Mouse (Mus musculus) cortical plate, adult 2 months (tissue): ENCODE measurements around the gene Mat2a. TPM values are rescaled to one million over a fixed set of nuclear protein-coding genes. Genes with fewer than 3 reads are reported as not detected.

ENCODE experiments used
- H3K27ac ChIP-seq: fragments of 200-500 bp; 2 replicates; pipeline ENCODE4 v1.5.1; 2012; ENCODE audit warnings: low read length, control low read depth, inconsistent platforms; ENCODE audit not compliant: insufficient read depth
- H3K4me1 ChIP-seq: fragments of 200-500 bp; 2 replicates; pipeline ENCODE4 v1.6.1; 2011; ENCODE audit warnings: low read length; ENCODE audit not compliant: control insufficient read depth, insufficient read depth
- H3K4me3 ChIP-seq: fragments of 200-500 bp; 2 replicates; pipeline ENCODE4 v1.5.1; 2011; ENCODE audit warnings: mild to moderate bottlenecking, low read length, control low read depth; ENCODE audit not compliant: insufficient read depth
- CTCF ChIP-seq: fragments of 200-500 bp; IDR thresholded peaks from 2 replicates; pipeline ENCODE4 v1.5.1; 2011; ENCODE audit warnings: mild to moderate bottlenecking, control low read depth, low read length; ENCODE audit not compliant: insufficient read depth; ENCODE audit errors: extremely low read depth
- POLR2A ChIP-seq: fragments of 200-500 bp; IDR thresholded peaks from 2 replicates; pipeline ENCODE4 v1.6.1; 2011; ENCODE audit warnings: mild to moderate bottlenecking, low read length, control low read depth; ENCODE audit not compliant: insufficient read depth; ENCODE audit errors: extremely low read depth
- polyA plus RNA-seq: library from polyadenylated mRNA; depleted of rRNA; stranded (reverse); fragments of >200 nt; gene quantifications from 2 replicates; pipeline ENCODE4 v1.2.3, GENCODE M21; 2012; rRNA removed

The Mat2a gene
- polyA plus RNA-seq, 1 experiment = 180 TPM

DNA sequence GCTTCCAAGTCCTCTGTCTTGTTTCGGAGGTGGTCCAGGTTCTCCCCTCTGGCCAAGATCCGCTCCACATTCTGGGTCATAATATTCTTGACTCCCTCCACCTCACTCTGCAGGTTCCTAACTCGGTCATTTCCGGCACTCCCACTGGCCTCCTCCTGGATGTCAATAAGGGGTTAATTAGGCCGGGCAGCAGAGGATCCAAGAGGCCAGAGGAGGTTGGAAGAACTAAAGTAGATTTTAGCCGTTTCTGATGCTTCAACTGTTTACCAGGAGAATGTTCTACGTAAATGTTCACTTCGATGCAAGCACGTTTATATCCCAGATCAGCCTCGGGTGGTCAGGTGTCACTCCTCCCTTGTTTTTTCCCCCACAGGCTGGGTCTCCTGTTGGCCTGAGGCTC, 51.1 kb downstream of the Mat2a start:
- Histone ChIP-seq H3K4me1 (no peaks in the 10 kb centered on the region), H3K4me3 (no peak overlapping the region), H3K27ac (no peak overlapping the region)
- TF ChIP-seq CTCF = no peak
- TF ChIP-seq POLR2A = no peak

DNA sequence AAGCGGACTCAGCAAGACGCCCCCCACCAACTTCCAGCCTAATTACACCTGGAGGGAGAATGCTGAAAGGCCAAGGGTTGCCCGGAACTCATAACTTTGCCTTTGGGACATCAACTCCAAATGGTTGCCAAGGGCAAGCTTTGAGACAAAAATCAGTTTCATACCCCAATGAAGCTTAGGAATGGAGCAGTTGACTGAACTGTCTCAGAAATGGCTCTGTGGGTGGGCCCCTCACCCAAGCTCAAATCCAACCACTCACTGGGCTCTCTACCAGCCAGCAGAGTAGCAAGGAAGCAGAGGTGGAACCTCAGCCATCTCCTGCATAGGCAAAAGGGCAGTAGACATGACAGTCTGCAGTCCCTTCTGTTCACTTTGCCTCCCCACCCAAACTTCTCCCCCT, 51.5 kb downstream of the Mat2a start:
- no peak for TF ChIP-seq POLR2A
- no peak for TF ChIP-seq CTCF
- Histone ChIP-seq H3K4me1 (no peaks in the 10 kb centered on the region), H3K4me3 (no peak overlapping the region), H3K27ac (no peak overlapping the region)

DNA sequence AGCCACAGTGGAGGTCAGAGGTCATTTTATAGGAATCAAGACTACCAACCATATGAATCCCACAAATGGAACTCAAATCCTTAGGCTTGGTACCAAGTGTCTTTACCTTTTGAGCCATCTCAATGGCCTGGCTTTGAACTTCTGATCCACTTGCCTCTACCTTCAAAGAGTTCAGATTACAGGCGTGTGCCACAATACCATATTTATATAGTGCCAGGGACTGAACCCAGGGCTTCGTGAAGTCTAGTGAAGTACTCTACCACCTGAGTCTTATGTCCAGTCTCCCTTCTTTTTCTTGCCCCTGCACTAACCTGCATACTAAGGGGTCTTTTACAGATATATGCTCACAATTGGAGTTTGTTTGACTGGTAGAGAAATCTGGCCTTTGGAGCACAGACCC, 52.8 kb downstream of the Mat2a start:
- H3K4me1 ChIP-seq = no peaks in the 10 kb centered on the region
- H3K4me3 ChIP-seq = no peak overlapping the region
- H3K27ac ChIP-seq = no peak overlapping the region
- TF ChIP-seq CTCF (no peak), POLR2A (no peak)

DNA sequence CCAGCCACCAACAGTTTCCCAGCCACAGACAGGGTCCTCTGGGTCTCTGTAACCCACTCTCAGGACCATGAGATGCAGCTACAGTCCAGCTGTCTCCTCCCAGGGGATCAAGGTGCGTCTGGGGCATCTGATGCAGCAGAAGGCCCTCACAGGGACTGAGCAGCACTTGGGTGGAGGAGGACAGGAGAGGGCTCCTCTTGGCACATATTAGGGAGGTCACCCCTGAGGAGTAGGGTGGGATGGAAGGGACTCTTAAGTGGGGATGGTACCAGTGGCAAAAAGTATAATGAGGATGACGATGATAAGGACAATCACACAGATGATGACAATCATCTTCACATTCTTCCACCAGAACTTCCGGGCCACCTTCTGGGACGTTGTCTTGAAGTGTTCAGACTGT, 54.1 kb downstream of the Mat2a start:
- TF ChIP-seq POLR2A (no peak), CTCF (no peak)
- peaks cover 1% of the 10 kb centered on the region; the same call in 1 of the 2 replicates for H3K4me1 ChIP-seq
- no peak overlapping the region for H3K27ac ChIP-seq
- no peak overlapping the region for H3K4me3 ChIP-seq

DNA sequence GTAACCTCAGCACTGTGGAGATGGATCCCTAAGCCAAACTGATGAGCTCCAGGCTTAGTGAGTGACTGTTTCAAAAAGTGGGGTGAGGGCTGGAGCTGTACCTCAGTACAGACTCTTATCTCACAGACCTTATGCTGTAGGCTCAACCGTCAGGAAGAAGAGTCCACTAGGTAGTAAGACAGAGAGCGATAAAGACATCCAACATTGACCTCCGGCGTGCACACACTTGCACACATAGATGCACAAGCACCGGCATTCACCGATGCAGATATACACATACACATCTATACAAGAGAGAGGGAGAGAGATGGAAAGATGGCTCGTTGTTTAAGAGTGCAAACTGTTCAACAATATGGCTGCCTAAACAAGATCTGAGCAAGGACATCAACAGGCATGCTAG, 55.4 kb downstream of the Mat2a start:
- TF ChIP-seq CTCF (no peak), POLR2A (no peak)
- Histone ChIP-seq H3K27ac (no peak overlapping the region), H3K4me3 (no peak overlapping the region), H3K4me1 (peaks cover 1% of the 10 kb centered on the region; the same call in 1 of the 2 replicates)

DNA sequence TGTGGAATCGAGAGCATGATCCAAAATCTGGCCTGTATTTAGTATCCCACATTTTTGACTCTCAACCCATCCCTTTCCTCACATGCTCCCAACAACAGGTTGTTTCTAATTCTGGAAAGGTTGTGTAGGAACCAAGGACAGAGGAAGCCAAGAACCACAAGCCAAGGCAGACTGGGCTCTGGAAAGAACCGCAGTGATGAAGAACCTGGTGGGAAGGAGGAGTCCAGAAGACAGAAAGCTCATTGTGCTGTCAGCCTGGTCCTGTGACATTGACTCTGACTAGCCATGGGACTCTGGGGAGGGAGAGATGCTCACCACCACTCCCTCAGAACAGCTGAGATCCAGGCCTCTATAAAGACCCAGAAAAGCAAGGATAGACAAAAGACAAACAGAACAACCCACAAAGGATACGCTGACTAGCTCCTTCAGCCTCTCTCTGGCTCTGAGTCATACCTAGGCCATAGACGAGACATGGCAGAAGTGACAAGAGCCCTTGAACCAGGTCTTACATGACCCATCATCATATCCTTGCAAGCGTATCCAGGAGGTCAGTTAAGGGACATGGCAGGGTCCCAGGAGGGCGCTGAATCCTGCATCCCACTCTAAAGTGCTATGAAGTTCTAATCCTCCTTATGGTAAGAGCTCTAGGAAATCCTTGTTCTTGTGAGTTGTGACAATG, 56.1 kb downstream of the Mat2a start:
- Histone ChIP-seq H3K27ac (no peak overlapping the region), H3K4me1 (peaks cover 1% of the 10 kb centered on the region; the same call in 1 of the 2 replicates), H3K4me3 (no peak overlapping the region)
- no peak for TF ChIP-seq CTCF

Other genes with a start within 250 kb of the Mat2a start
- 2.1 and 2.5 TPM in 2 replicates for gene Atoh8, start 204.0 kb downstream of the Mat2a start, polyA plus RNA-seq
- gene Sftpb, start 134.9 kb downstream of the Mat2a start, polyA plus RNA-seq = not detected in 2 replicates
- 31.5 and 33.4 TPM in 2 replicates for gene Usp39, start 94.4 kb downstream of the Mat2a start, polyA plus RNA-seq
- 18.9 and 20.0 TPM in 2 replicates for gene 0610030E20Rik, start 92.2 kb downstream of the Mat2a start, polyA plus RNA-seq
- 23.4 and 24.9 TPM in 2 replicates for gene Tmem150a, start 84.1 kb downstream of the Mat2a start, polyA plus RNA-seq
- gene Rnf181, start 72.6 kb downstream of the Mat2a start, polyA plus RNA-seq = 73.6 and 83.5 TPM in 2 replicates
- 10.7 and 11.0 TPM in 2 replicates for gene Vamp5, start 59.1 kb downstream of the Mat2a start, polyA plus RNA-seq
- 30.6 and 31.7 TPM in 2 replicates for gene Vamp8, start 48.9 kb downstream of the Mat2a start, polyA plus RNA-seq
- 17.7 and 22.5 TPM in 2 replicates for gene Ggcx, start 25.2 kb downstream of the Mat2a start, polyA plus RNA-seq
- gene Sh2d6, start 82.1 kb upstream of the Mat2a start, polyA plus RNA-seq = 0.48 and 0.72 TPM in 2 replicates
- 3.0 and 3.1 TPM in 2 replicates for gene Capg, start 104.8 kb upstream of the Mat2a start, polyA plus RNA-seq
- 27.5 and 28.1 TPM in 2 replicates for gene Elmod3, start 158.9 kb upstream of the Mat2a start, polyA plus RNA-seq
- gene Retsat, start 158.9 kb upstream of the Mat2a start, polyA plus RNA-seq = 14.1 and 14.8 TPM in 2 replicates
- 68.7 and 70.3 TPM in 2 replicates for gene Tgoln1, start 177.4 kb upstream of the Mat2a start, polyA plus RNA-seq